Mouse (Mus musculus): ENCODE measurements around the gene Cd93.

The Cd93 gene

GRCm38 (mm10) chr2:148443249-148443958 lies at the start of gene Cd93:
Gene Cd93 (minus strand): TSS chr2:148443563.
- no peak for DNase-seq (ENCODE audit: low spot score in 2 of 2)

DNA sequence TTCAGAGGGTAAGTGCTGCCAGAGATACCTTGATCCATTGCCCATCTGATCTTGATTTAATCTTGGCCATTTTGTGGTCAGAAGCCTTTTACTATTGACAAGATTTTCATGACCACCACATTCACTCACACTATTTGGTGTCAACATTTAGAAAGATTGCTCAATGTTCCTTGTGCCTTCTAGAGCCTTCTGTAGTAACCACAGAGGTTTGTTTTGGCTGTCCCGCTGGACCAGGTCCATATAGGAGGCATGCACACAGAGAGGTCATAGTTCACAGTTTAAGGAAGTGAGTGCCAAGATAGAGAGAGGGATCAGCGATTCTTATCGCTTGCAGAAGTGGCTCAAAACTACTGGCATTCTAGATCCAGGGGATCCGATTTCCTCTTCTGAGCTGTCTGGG lies 48.7 kb upstream of the Cd93 start:
- DNase-seq (ENCODE audit: low spot score in 2 of 2), result no peak

GRCm38 (mm10) chr2:148490150-148490549 lies 46.8 kb upstream of the Cd93 start:
- no peak for DNase-seq (ENCODE audit: low spot score in 2 of 2)

DNA sequence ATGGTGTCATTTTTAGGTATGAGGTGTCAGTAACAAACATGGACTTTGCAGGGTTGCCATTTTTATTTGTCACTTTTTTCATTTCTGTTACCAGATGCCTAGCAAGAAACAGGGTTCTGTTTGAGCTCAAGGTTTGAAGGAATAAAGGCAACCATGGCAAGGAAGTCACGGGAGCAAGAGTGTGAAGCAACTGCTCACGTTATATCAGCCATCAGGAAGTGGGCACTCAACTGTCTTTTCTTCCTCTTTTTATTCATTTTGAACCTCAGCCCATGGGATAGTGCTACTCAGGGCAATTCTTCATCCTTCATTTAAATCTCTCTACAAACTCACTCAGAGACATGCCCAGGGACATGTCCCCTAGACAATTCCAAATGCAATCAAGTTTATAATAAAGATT lies 45.5 kb upstream of the Cd93 start:
- no peak for DNase-seq (ENCODE audit: low spot score in 2 of 2)

- DNase-seq (ENCODE audit: low spot score in 2 of 2), result no peak
Measured at GRCm38 (mm10) chr2:148485576-148485975, 42.2 kb upstream of the Cd93 start.

GRCm38 (mm10) chr2:148480376-148480775 lies 37.0 kb upstream of the Cd93 start:
- DNase-seq (ENCODE audit: low spot score in 2 of 2), result no peak

GRCm38 (mm10) chr2:148478141-148478701 lies 34.9 kb upstream of the Cd93 start:
- DNase-seq (ENCODE audit: low spot score in 2 of 2), result no peak

DNA sequence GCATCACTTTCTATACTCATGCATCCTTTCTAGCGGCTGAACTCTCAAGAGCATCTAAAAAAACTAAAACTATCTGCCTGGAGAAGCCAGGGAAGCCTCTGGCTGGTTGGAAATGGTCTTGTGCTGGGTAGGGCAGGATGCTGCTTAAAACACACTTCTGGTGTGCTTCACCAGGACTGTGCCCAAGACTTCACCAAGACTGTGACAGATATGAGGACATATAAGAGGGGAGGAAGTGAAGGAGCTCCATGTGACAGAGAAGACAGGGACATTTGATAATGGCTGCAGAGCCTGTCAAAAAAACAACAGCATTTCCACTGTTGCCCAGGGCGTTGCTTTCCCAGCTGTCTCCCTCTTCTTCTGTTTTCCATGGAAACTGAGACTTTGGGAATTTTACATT lies 34.0 kb upstream of the Cd93 start:
- DNase-seq (ENCODE audit: low spot score in 2 of 2), result no peak

GRCm38 (mm10) chr2:148476576-148476975 lies 33.2 kb upstream of the Cd93 start:
- no peak for DNase-seq (ENCODE audit: low spot score in 2 of 2)

DNA sequence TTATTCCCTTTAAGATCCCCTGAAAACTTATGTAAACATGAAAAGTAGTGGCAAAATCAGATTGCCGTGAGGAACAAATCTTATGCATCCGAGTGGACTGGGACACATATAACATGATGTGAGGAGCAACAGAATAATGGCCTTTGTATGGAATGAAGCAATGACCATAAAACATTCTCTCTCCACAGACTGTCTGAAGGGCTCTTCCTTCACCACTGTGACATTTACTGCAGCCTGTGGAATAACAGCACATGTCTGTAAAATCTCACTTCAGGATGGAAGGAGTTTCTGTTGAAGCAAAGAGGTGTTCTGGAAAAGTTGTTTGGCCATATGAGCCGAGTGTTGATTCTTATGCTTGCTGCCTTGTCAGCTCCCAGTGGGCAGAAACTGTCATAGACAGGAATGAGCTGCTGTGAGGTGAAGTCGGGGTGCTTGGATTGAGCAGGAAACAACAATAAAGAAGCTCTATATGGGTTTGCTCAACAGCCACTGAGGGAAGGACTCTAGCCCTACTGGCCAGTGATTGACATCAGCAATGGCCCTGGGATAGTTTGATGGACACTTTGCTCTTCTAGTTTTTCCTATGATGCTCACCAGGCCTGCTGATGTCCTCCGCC lies 32.6 kb upstream of the Cd93 start:
- no peak for DNase-seq (ENCODE audit: low spot score in 2 of 2)

DNA sequence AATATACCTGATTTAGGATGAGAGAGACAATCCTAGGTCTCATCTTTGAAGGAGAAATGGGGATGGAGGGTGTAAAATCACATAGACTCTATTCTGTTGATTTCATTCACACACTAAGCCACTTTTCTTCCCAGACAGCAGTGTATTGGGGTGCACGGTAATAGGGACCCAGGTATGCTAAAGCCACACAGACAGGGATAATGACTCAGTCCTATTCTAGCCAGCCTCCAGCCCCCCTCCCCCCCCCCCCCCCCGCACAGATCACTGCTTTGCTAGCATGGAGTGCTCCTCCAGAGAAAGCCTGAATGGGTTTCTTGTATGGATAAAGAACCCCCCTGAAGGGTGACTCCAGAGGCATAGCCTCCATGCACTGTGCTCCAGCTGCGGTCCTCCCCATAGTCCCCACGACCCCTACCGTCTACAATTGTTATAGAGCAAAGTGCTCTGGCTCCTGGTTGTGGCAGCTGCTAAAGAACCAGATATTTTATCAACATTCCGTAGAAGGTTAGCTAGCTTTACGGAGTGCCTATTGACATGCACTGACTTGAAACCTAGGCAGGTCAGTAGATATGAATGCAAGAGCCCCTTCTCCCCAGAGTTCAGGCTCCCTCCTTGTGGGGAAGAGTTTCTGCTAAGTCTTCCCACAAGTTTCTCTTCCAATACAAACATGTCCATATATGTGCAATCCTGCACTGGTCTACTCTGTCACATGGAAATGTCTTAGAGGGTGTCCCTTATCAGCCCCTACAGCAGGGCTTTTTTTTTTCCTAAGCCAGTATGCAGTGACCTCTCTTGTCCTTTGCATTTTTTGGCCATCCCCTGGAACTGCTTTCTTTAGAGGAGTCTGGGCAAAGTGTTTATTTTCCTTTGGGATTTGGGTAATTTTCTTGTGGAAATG lies 26.2 kb upstream of the Cd93 start:
- DNase-seq (ENCODE audit: low spot score in 2 of 2), result no peak

- no peak for DNase-seq (ENCODE audit: low spot score in 2 of 2)
Measured at GRCm38 (mm10) chr2:148467921-148468440, 24.6 kb upstream of the Cd93 start.

DNA sequence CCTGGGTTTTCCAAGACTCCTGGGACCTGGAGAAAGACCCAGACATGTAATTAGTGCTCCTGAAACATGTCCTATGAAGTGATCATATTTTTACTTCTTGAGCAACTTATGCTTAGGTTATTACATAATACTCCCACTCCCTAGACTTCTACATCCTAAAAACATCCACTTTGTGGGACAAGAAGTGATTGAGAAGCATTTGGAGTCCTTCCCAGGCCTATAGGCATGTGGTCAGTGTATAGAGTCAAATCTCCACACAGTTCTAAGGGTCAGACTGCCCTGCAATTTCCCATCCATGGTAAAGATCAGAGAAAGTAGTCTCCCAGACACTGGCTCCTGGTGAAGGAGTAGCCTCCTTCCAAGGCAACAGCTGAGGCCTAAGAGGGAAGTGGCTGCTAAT lies 12.0 kb upstream of the Cd93 start:
- DNase-seq (ENCODE audit: low spot score in 2 of 2), result no peak

DNA sequence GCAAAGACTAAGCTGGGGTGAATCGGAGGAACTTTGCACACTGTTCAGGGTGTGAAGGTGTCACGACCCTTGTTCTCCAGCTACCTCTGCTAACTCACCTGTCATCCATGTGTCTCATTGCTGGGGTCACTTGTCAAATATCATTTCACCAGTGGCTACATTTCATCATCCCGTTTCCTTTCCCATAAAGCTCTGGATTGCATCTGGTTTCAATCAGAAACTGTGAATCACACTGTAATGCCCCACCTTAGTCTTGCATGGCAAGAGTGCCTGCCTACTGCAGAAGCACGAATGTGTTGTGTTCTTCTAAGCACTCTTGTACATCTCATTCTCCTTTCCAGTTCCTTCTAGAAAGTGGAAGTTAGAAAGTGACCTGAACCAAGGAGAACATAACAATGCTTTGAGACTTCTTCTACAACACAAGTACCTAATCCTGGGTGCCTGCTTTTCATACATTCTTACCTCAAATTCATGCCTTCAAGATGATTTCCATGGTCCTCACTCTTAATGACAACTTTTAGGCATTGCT lies 10.7 kb upstream of the Cd93 start:
- DNase-seq (ENCODE audit: low spot score in 2 of 2), result no peak

GRCm38 (mm10) chr2:148453061-148453460 lies 9.7 kb upstream of the Cd93 start:
- DNase-seq (ENCODE audit: low spot score in 2 of 2), result no peak

DNA sequence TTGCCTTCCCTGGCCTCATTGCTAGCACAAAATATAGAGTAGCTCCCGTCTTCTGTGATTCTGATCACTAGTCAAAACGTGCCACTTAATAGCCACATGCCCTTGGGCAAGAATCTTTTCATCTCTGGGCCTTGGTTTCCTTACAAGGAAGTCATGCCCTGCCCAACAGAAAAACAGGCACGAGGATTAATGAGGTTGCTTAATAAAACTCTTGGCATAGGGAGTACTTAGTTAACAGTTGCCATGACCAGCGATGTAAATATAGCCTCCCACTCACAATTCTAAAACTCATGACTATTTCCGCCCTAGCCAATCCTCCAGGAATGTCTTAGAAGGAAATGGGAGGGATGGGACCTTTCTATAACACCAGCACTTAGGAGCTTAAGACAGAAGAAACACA lies 8.1 kb upstream of the Cd93 start:
- DNase-seq (ENCODE audit: low spot score in 2 of 2), result no peak

- DNase-seq (ENCODE audit: low spot score in 2 of 2), result no peak
Measured at GRCm38 (mm10) chr2:148450616-148451015, 7.3 kb upstream of the Cd93 start.

DNA sequence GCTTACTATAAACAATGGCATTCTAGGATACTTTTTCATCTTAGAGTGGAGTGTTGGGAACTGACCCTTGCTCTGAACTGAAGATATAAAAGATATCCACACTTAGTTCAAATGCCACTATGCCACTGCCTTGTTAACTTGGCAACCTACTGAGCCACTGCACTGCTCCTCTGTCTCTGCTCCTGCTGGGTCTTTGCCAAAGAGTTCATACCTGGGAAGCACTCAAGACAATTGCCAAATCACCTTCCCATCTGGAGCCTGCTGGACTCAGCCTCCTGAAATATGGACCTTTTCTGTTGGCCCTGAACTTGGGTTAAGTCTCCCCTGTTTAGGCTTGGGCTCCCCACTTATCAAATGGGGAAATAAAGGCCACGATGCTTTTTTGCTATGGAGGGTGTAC lies 6.3 kb upstream of the Cd93 start:
- no peak for DNase-seq (ENCODE audit: low spot score in 2 of 2)

DNA sequence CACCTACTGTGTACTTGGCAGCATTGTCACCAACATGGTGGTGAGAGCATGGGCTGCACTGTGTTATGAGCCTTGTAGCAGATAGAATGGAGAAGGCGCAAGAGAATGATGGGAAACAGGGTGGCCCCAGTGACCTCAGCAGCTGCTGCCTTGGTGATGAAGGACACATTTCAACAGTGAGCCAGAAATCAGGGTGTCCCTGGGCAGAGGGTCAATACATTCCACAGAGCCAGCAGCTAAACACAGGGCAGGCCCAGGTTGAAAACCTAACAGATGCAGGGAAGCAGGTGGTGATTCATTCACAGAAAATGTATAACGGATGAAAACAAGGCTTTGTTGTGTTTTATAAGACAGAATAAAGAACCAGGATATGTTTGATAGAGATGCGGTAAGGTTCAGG lies 3.1 kb upstream of the Cd93 start:
- no peak for DNase-seq (ENCODE audit: low spot score in 2 of 2)

DNA sequence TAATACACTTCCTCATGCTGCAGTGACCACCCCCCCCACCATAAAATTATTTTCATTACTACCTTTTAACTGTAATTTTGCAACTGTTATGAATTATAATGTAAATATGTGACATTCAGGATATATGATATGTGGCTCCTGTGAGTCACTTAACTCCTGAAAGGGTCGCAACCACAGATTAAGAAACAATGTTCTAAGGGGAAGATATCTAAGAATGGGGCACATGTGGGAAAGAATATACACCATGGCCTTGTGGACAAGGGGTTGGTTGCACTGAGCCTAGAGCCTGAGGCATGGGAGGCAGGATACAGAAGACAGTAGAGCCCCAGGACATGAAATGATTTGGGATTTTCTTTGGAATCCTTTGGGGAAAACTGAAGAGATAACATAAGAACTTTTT lies 2.3 kb upstream of the Cd93 start:
- DNase-seq (ENCODE audit: low spot score in 2 of 2), result no peak

DNA sequence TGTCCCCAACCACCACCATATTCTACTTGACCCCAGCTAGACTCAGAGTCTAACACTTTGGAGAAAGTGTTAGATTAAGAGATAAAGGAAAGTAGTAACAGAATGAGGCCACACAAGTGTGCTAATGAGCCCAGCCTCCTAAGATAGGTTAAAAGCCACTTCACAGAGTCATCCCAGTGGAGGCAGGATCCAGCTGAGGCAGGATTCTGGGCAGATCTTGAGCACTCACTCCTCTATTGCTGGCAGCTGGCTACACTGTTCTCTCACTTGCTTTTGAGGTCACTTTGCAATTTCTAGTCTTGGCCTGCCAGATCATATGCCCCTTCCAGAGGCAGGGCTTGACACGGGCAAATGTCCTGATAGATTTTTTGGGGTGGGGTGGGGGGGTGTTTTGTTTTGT lies 1.1 kb upstream of the Cd93 start:
- no peak for DNase-seq (ENCODE audit: low spot score in 2 of 2)

DNA sequence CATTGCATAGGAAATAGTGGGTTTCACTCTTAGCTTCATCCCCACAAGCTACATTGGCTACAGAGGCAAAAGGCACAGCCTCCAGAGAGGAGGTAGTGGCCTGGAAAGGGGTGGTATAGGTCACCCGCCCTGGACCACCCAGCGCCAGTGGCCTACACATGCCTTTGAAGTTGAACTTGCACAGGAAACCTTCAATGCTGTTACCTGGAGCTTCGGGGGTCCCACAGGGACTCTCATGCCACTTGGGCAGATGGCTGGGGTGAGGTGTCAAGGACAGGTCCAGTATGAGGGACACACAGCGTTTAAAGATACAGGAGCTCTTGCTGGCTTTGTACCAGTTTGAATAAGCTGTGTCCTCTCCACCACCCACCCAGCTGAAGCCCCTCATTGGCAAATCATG lies 653 bp downstream of the Cd93 start:
- DNase-seq (ENCODE audit: low spot score in 2 of 2), result no peak
